Mouse (Mus musculus) liver, embryonic 11.5 days (tissue): ENCODE results near the gene Avpr1b. TPM values are rescaled to one million over a fixed set of nuclear protein-coding genes. Genes with fewer than 3 reads are reported as not detected.
"Not testable (repeated sequence)": the region's sequence is repeated elsewhere in the genome, so short reads cannot be mapped to it uniquely, and the experiment has no call there.

Experiments used
- ATAC-seq: fragments of 200-750 bp; cut with Nextera tagmentation; replicated peaks from 2 replicates; pipeline ENCODE4 v1.8.0; 2017; ENCODE audit warnings: moderate number of reproducible peaks, mild to moderate bottlenecking, moderate TSS enrichment, moderate library complexity; ENCODE audit not compliant: low FRiP score
- DNase-seq: peaks from one replicate; pipeline ENCODE4 v3.0.0-alpha.2; 2017; ENCODE audit warnings: low spot score
- H3K27ac ChIP-seq: fragments of 300-500 bp; sonication (generic); 2 replicates; pipeline ENCODE4 v1.5.1; 2014; ENCODE audit warnings: mild to moderate bottlenecking, low read depth, low read length, control low read depth
- H3K27me3 ChIP-seq: fragments of 300-500 bp; sonication (generic); replicated peaks from 2 replicates; pipeline ENCODE4 v1.6.1; 2014; ENCODE audit warnings: low read length, mixed read lengths; ENCODE audit not compliant: control insufficient read depth, insufficient read depth
- H3K36me3 ChIP-seq: fragments of 300-500 bp; sonication (generic); 2 replicates; pipeline ENCODE4 v1.6.1; 2014; ENCODE audit warnings: mild to moderate bottlenecking, low read length, moderate library complexity, mixed read lengths; ENCODE audit not compliant: control insufficient read depth, insufficient read depth
- H3K4me1 ChIP-seq: fragments of 300-500 bp; sonication (generic); replicated peaks from 2 replicates; pipeline ENCODE4 v1.6.1; 2014; ENCODE audit warnings: low read length, mixed read lengths; ENCODE audit not compliant: control insufficient read depth, insufficient read depth
- H3K4me2 ChIP-seq: fragments of 300-500 bp; sonication (generic); 2 replicates; pipeline ENCODE4 v1.6.1; 2014; ENCODE audit warnings: mild to moderate bottlenecking, control low read depth, moderate library complexity
- H3K4me3 ChIP-seq: fragments of 300-500 bp; sonication (generic); 2 replicates; pipeline ENCODE4 v1.5.1; 2014; ENCODE audit warnings: low read depth, low read length, control low read depth
- H3K9ac ChIP-seq: fragments of 300-500 bp; sonication (generic); 2 replicates; pipeline ENCODE4 v1.6.1; 2014; ENCODE audit warnings: low read depth, low read length, control low read depth
- H3K9me3 ChIP-seq: fragments of 300-500 bp; sonication (generic); 2 replicates; pipeline ENCODE4 v1.6.1; 2016; ENCODE audit warnings: low read length, inconsistent platforms, mixed read lengths; ENCODE audit not compliant: control insufficient read depth
- WGBS: fragments of 180-500 bp; shearing (Covaris S2); extraction: QIAGEN DNeasy Blood & Tissue Kit; methylation state at CpG from one replicate; pipeline ENCODE4 v1.1.7; 2014; 5-methylcytosine and 5-hydroxymethylcytosine counted together
- polyA plus RNA-seq: library from polyadenylated mRNA; unstranded; fragments of >200 nt; fragmentation: Nextera tagmentation; extraction: Ambion mirVana; gene quantifications from 2 replicates; pipeline ENCODE4 v1.2.1, GENCODE M21; 2014

Gene Avpr1b
- not detected in 2 replicates for polyA plus RNA-seq

DNA sequence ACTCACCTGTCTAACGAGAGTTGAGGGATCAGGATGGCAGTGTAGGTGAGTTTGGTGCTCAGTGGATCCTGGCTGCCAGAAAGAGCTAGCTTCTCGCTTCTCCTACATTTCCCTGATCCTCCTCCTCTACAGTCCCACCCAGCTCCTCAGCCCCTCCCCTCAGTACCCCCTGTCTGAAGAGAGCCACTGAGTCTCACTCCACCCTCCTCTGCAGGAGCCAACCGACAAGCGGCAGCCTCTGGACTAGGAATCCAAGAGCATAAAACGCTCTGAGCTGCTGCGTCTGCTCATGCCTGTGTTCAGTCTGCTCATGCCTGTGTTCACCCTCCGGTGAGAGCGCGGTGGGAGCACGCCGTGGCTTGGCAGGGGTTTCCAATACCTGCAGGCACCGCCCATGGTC, at the start of gene Avpr1b:
TSS of gene Avpr1b (plus strand) at position 335 of the 400 bp plus-strand sequence.
- Histone ChIP-seq H3K9me3 (no peaks in the 10 kb centered on the region), H3K9ac (no peak within 1 kb of the TSS), H3K4me3 (no peak within 1 kb of the TSS), H3K4me2 (no peak within 1 kb of the TSS), H3K27me3 (peaks cover 23% of the 10 kb centered on the region), H3K27ac (no peak within 1 kb of the TSS), H3K36me3 (no peaks in the 10 kb centered on the region), H3K4me1 (no peaks in the 10 kb centered on the region)
- no peak for ATAC-seq
- WGBS: 28% methylated on average over 12 of the region's 12 CpGs
- no peak for DNase-seq

DNA sequence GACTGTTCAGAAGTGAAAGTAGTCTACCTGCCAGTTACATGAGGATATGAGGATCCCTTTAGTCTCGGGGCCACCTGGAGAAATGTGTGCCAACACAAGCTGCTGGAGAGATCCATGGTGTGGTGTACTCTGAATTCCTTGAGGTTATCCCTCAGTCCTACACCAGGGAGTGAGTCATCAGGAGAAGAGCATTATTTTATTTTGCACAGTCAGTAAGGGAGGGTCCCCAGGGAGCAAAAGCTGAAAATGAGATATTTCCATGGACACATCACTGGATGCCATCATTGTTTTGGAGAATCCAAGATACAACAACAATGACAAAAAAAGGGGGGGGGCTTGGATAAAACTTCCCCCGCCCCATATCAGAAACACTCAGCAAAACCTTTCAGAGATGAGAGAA, 47.1 kb upstream of the Avpr1b start:
- Histone ChIP-seq H3K4me3 (no peak overlapping the region), H3K9me3 (no peaks in the 10 kb centered on the region), H3K27me3 (no peaks in the 10 kb centered on the region), H3K27ac (no peak overlapping the region), H3K36me3 (no peaks in the 10 kb centered on the region), H3K9ac (no peak overlapping the region), H3K4me2 (no peak overlapping the region), H3K4me1 (no peaks in the 10 kb centered on the region)
- DNase-seq (no peak), ATAC-seq (no peak)
- 79% methylated on average over 2 of the region's 2 CpGs for WGBS

DNA sequence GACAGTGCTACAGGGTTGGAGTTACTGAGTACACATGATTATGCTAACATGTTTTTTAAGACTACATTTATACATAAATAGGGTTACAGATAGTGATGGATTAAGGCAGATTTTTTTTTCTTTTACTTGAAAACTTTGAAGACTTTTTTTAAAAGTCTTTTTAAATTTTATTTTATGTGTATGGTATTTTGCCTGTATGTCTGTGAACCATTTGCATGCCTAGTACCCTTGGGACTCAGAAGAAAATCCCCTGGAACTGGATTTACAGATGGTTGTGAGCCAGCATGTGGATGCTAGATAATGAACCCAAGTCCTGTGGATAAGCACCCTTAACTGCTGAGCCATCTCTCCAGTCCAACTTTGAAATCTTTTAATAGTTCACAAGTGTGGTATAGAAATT, 45.6 kb upstream of the Avpr1b start:
- DNase-seq: no peak

DNA sequence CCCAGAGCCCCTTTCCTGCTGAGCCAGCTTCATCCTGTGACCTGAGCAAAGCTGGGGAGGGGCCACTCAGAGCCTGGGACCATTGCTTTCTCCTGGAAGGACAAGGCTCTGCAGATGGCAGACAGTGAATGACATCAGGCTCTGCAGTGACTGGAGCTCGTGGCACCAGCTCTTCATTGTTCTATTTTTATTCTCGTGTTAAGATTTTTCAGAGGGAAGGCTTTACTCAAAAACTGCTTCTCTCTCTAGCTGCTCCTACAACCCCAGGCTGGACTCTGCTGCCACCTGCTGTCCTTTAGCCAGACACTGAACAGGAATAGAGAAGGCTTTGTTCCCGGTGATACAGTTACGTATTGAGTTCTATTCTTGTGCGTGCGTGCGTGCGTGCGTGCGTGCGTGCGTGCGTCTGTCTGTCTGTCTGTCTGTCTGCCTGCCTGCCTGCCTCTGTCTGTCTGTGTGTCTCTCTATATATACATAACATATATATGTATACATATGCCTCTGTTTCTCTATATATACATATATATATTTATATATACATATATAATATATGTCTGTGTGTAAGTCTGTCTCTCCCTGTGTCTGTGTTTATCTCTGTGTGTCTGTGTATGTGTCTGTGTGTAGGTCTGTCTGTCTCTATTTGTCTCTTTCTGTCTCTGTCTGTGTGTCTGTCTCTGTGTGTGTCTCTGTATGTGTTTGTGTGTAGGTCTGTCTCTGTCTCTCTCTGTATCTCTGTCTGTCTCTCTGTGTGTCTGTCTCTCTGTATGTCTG, 43.8 kb upstream of the Avpr1b start:
- WGBS: 25% methylated on average over 13 of the region's 13 CpGs
- Histone ChIP-seq H3K27me3 (no peaks in the 10 kb centered on the region), H3K9ac (no peak overlapping the region), H3K4me2 (no peak overlapping the region), H3K4me1 (no peaks in the 10 kb centered on the region), H3K9me3 (no peaks in the 10 kb centered on the region), H3K36me3 (no peaks in the 10 kb centered on the region), H3K4me3 (no peak overlapping the region), H3K27ac (no peak overlapping the region)
- peak; percentile 77 for ATAC-seq
- DNase-seq: peak; percentile 64

More for the DNA sequence above, 45.6 kb upstream of the Avpr1b start:
- Histone ChIP-seq H3K4me1 (no peaks in the 10 kb centered on the region), H3K4me3 (no peak overlapping the region), H3K36me3 (no peaks in the 10 kb centered on the region), H3K27me3 (no peaks in the 10 kb centered on the region), H3K27ac (no peak overlapping the region), H3K4me2 (no peak overlapping the region), H3K9ac (no peak overlapping the region), H3K9me3 (no peaks in the 10 kb centered on the region)
- ATAC-seq: no peak

DNA sequence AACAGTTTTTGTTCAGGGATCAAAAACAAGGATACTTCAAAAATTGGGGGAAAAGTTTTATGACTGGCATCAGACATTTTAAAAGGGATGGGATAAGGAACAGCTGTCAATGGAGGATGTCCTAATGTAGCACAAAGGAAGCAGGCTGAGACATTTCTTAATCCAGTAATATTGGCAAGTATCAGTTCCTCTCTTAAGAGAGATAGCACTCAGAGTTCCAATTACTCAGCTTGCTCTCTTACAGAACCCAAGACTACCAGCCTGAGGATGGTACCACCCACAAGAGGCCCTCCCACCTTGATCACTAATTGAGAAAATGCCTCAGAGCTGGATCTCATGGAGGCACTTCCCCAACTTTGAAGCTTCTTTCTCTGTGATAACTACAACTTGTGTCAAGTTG, 38.5 kb upstream of the Avpr1b start:
- no peak overlapping the region for H3K4me2 ChIP-seq
- H3K9ac ChIP-seq: no peak overlapping the region
- no peak for DNase-seq
- H3K4me3 ChIP-seq: no peak overlapping the region
- no peak for ATAC-seq
- H3K27ac ChIP-seq: no peak overlapping the region
- H3K9me3 ChIP-seq: no peaks in the 10 kb centered on the region
- no peaks in the 10 kb centered on the region for H3K36me3 ChIP-seq
- no peaks in the 10 kb centered on the region for H3K4me1 ChIP-seq
- H3K27me3 ChIP-seq: no peaks in the 10 kb centered on the region

DNA sequence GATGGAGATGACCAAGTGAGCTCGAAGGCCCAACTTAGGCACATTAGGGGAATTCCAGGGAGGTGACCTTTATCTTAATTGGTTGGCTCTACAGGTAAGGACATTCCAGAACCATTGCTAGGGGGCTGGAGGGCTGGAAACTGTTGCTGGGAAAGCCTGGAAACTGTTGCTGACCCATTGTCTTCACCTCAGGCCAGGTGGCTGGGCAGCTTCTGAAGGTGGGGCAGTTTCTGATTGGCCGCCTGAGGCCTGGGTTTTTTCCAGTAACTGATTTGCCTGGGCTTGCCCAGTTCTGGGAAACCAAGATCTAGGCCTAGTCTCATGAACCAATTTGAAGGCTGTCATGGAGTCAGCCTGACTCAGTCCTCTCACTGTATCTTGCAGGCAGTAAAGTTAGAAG, 37.0 kb upstream of the Avpr1b start:
- Histone ChIP-seq H3K9me3 (no peaks in the 10 kb centered on the region), H3K4me3 (no peak overlapping the region), H3K4me2 (no peak overlapping the region), H3K27ac (no peak overlapping the region), H3K36me3 (no peaks in the 10 kb centered on the region), H3K27me3 (no peaks in the 10 kb centered on the region), H3K9ac (no peak overlapping the region), H3K4me1 (no peaks in the 10 kb centered on the region)
- no peak for ATAC-seq
- no peak for DNase-seq
- 90% methylated on average over 2 of the region's 2 CpGs for WGBS

DNA sequence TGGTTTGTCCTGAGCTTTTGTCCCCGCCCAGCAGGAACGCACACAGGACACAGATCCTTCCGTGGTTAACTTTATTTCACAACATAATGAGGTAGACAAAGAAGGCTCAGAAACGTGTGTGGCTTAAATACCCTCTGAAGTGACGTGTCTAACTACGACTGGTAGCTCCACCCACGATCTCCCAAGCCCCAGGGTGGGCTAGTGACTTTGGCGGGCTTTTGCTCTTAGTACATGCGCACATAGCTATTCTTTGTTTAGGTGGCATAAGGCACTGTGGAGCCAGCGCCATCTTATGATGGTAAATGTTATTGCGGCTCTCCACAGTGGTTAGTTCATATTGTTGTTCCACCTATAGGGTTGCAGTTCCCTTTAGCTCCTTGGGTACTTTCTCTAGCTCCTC, 33.0 kb upstream of the Avpr1b start:
- not testable (repeated sequence) for H3K36me3 ChIP-seq, H3K4me2 ChIP-seq, H3K27ac ChIP-seq, H3K9me3 ChIP-seq, H3K27me3 ChIP-seq, H3K4me1 ChIP-seq, H3K9ac ChIP-seq, H3K4me3 ChIP-seq, DNase-seq
- ATAC-seq: peak; percentile 63
- WGBS: 37% methylated on average over 11 of the region's 11 CpGs

DNA sequence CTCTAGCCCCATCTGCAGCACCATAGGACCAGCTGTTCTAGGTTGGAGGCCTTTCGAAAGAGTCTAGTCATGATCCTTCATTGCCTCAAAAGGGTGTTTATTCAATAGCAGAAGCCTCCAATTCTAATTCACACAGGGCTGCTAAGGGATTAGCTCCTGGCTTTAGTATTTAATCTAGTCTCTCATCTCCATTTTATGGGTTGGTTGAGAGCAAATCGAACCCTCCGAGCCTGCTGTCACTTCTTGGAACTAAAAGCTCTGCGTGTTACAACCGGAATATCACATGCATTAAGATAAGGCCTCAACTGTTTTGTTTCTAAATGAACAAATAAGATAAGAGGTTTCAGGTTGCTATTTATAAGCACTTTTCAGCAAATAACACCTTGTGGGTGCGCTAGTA, 29.3 kb upstream of the Avpr1b start:
- 80% methylated on average over 6 of the region's 6 CpGs for WGBS

DNA sequence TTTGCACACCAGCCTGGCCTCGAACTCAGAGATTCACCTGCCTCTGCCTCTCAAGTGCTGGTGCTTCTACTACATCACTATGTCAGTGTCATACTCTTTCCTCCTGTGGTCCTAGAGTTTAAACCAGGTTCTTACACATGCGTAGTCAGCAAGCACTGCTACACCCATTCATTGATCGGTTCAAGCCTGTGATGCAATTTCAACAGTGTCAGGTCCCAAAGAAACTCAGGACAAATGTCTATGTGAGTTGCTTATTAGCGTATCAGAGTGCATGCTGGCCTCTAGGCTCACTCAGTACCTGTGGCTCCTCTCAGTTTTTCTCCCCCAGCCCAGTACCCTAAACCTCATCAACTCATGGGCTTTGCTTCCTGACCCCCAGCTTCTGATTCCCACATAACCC, 28.6 kb upstream of the Avpr1b start:
- Histone ChIP-seq H3K4me1 (no peaks in the 10 kb centered on the region), H3K4me2 (no peak overlapping the region), H3K36me3 (no peaks in the 10 kb centered on the region), H3K27me3 (no peaks in the 10 kb centered on the region), H3K9ac (no peak overlapping the region), H3K9me3 (no peaks in the 10 kb centered on the region), H3K4me3 (no peak overlapping the region), H3K27ac (no peak overlapping the region)
- no peak for DNase-seq
- no peak for ATAC-seq
- 84% methylated on average over 4 of the region's 4 CpGs for WGBS

More for the DNA sequence above, 29.3 kb upstream of the Avpr1b start:
- Histone ChIP-seq H3K9ac (no peak overlapping the region), H3K27ac (no peak overlapping the region), H3K9me3 (no peaks in the 10 kb centered on the region), H3K27me3 (no peaks in the 10 kb centered on the region), H3K4me1 (no peaks in the 10 kb centered on the region), H3K4me3 (no peak overlapping the region), H3K36me3 (no peaks in the 10 kb centered on the region), H3K4me2 (no peak overlapping the region)
- ATAC-seq (no peak), DNase-seq (no peak)
